Mouse (Mus musculus) ES-E14 (cell line): ENCODE results near the gene Rangrf. TPM values are rescaled to one million over a fixed set of nuclear protein-coding genes. Genes with fewer than 3 reads are reported as not detected.

Experiments
- DNase-seq: peaks from one replicate; pipeline ENCODE4 v3.0.0-alpha.2; 2013; ENCODE audit warnings: low read depth, low spot score
- H3K27ac ChIP-seq: 2 replicates; pipeline ENCODE4 v1.5.1; 2012; ENCODE audit warnings: low read depth, mild to moderate bottlenecking, low read length, moderate library complexity, mixed read lengths; ENCODE audit not compliant: poor library complexity, insufficient read depth, severe bottlenecking
- H3K36me3 ChIP-seq: 2 replicates; pipeline ENCODE4 v1.6.1; 2012; ENCODE audit warnings: mild to moderate bottlenecking, low read length, moderate library complexity, mixed read lengths; ENCODE audit not compliant: control insufficient read depth, poor library complexity, insufficient read depth, severe bottlenecking
- H3K4me1 ChIP-seq, 2 experiments: fragments of 150-350 bp in 1 of 2; sonication (generic) in 1 of 2; 2 replicates each; pipeline ENCODE4 v1.6.1; 2012; ENCODE audit warnings: low read length in 2 of 2, mild to moderate bottlenecking in 1 of 2, mixed read lengths in 1 of 2; ENCODE audit not compliant: control insufficient read depth in 2 of 2, insufficient read depth in 2 of 2, poor library complexity in 1 of 2
- H3K4me3 ChIP-seq, 2 experiments: fragments of 150-350 bp in 1 of 2; sonication (generic) in 1 of 2; 2 replicates each; pipeline ENCODE4 v1.5.1; 2012; ENCODE audit warnings: low read length in 2 of 2, low read depth in 1 of 2, mild to moderate bottlenecking in 1 of 2, mixed read lengths in 1 of 2; ENCODE audit not compliant: insufficient read depth in 1 of 2, poor library complexity in 1 of 2, severe bottlenecking in 1 of 2
- H3K9ac ChIP-seq: 2 replicates; pipeline ENCODE4 v1.6.1; 2012; ENCODE audit warnings: low read depth, mild to moderate bottlenecking, low read length, mixed read lengths; ENCODE audit not compliant: poor library complexity, insufficient read depth, severe bottlenecking
- H3K9me3 ChIP-seq: fragments of 150-350 bp; sonication (generic); 2 replicates; pipeline ENCODE4 v1.6.1; 2012; ENCODE audit warnings: low read depth, mild to moderate bottlenecking, low read length; ENCODE audit not compliant: control insufficient read depth, insufficient read depth
- CHD2 ChIP-seq: IDR thresholded peaks from 2 replicates; pipeline ENCODE4 v1.6.1; 2014; ENCODE audit warnings: mild to moderate bottlenecking, low read depth, low read length, inconsistent platforms
- HCFC1 ChIP-seq: IDR thresholded peaks from 2 replicates; pipeline ENCODE4 v1.6.1; 2012; ENCODE audit warnings: low read length, inconsistent platforms, borderline replicate concordance; ENCODE audit not compliant: insufficient read depth
- MAFK ChIP-seq: IDR thresholded peaks from 2 replicates; pipeline ENCODE4 v1.6.1; 2014; ENCODE audit warnings: mild to moderate bottlenecking, low read depth, low read length, inconsistent platforms; ENCODE audit not compliant: insufficient read depth
- ZC3H11A ChIP-seq: IDR thresholded peaks from 2 replicates; pipeline ENCODE4 v1.6.1; 2012; ENCODE audit warnings: low read depth, mild to moderate bottlenecking, inconsistent platforms, low read length, borderline replicate concordance
- ZNF384 ChIP-seq: IDR thresholded peaks from 2 replicates; pipeline ENCODE4 v1.6.1; 2012; ENCODE audit warnings: low read depth, low read length, inconsistent platforms
- in situ Hi-C, 2 experiments: fragments of 600-800 bp; cut with MboI; formaldehyde crosslinking; loops; one replicate each; pipeline ENCODE4 v1.15.1; 2025; ENCODE audit warnings: low sequenced_read_pairs in 2 of 2, inconsistent platforms in 1 of 2; ENCODE audit not compliant: unreplicated experiment in 2 of 2
- total RNA-seq: library from RNA; depleted of rRNA; stranded (reverse); fragments of 300-350 nt; gene quantifications from 2 replicates; pipeline ENCODE4 v1.2.3, GENCODE M21; 2012; rRNA removed

The Rangrf gene
- total RNA-seq, 1 experiment: 107 TPM

DNA sequence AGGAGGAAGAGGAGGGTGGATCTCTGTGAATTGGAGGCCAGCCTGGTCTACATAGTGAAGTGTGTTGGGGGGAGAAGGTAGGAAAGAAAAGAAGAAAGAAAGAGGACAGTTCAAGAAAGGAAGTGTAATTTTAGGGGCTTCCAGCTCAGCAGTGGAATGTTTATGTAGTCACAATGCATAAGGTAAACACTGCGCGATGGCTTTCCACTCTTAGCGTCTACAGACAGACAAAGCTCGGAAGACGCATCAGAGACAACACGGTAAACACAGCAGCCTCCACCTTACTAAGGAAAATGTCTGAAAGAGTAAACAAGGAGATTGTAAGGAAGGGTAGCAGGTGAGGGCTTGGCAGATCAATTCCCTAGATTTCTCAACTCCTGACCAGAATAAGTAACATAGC, 45.0 kb downstream of the Rangrf start:
- in situ Hi-C loops: no loop called here

GRCm38 (mm10) chr11:68926981-68927380, 48.0 kb downstream of the Rangrf start, which contains the start of gene Odf4:
Gene Odf4 (minus strand): TSS chr11:68927081.
- Histone ChIP-seq H3K4me1 (peaks cover 0 to 3% of the 10 kb centered on the region in 2 experiments; a peak in 1 of 4 replicates), H3K9me3 (no peaks in the 10 kb centered on the region), H3K9ac (no peak within 1 kb of the TSS), H3K4me3 (no peak within 1 kb of the TSS), H3K27ac (no peak within 1 kb of the TSS), H3K36me3 (no peaks in the 10 kb centered on the region)
- TF ChIP-seq CHD2: no peak
- TF ChIP-seq ZNF384: no peak
- no peak for TF ChIP-seq HCFC1
- TF ChIP-seq MAFK: no peak
- TF ChIP-seq ZC3H11A: no peak
- no peak for DNase-seq
- in situ Hi-C loops: no loop called here

More for the DNA sequence above, 45.0 kb downstream of the Rangrf start:
- no peaks in the 10 kb centered on the region for H3K9me3 ChIP-seq
- H3K27ac ChIP-seq: no peak overlapping the region
- DNase-seq: no peak
- no peaks in the 10 kb centered on the region for H3K36me3 ChIP-seq
- peaks cover 0 to 3% of the 10 kb centered on the region in 2 experiments; a peak in 1 of 4 replicates for H3K4me1 ChIP-seq
- no peak overlapping the region for H3K9ac ChIP-seq
- H3K4me3 ChIP-seq: no peak overlapping the region
- TF ChIP-seq MAFK (no peak), HCFC1 (no peak)

DNA sequence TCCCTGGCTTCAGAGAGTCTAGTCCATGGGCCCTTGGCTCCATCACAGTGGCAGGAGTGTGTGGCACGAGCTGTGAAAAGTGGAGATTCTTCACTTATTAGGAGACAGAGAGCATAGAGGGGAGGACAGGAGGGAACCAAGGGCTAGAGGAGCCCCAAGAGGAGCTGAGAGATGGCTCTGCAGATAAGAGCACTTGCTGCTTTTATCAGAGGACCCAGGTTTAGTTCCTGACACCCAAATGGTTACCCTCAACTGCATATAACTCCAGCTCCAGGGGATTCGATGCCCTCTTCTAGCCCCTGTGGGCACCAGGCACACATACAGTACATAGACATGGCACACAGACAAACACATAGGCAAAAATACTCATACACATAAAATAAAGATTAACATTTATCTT, 50.2 kb downstream of the Rangrf start:
- in situ Hi-C loops: no loop called here
- no peak overlapping the region for H3K4me3 ChIP-seq
- no peak for TF ChIP-seq MAFK
- no peak for TF ChIP-seq ZNF384
- TF ChIP-seq ZC3H11A: no peak
- no peak for TF ChIP-seq CHD2
- no peak overlapping the region for H3K9ac ChIP-seq
- H3K27ac ChIP-seq: no peak overlapping the region
- H3K36me3 ChIP-seq: no peaks in the 10 kb centered on the region
- H3K9me3 ChIP-seq: no peaks in the 10 kb centered on the region
- H3K4me1 ChIP-seq: peaks cover 0 to 3% of the 10 kb centered on the region in 2 experiments; a peak in 1 of 4 replicates
- no peak for DNase-seq

DNA sequence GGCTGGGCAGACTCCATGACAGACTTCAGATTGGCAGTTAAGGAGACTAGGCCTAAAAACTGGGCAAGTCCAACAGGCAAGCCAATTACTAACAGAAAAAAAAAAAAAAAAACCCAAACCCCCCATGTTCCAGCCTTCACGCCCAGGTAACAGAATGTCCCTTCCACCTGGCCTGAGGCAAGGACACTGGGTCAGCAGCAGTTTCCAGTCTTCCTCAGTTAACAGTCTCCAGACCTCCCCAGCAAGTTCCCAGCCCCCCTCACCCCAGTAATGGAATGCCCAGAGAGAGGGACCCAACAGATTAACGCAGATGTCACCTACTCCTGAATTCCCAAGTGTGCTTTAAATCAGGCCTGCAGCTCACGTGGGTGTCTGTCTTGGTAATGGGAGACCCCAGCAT, 51.8 kb downstream of the Rangrf start:
- Histone ChIP-seq H3K4me1 (peaks cover 0 to 3% of the 10 kb centered on the region in 2 experiments; a peak in 1 of 4 replicates), H3K9ac (no peak overlapping the region), H3K27ac (no peak overlapping the region), H3K4me3 (no peak overlapping the region), H3K9me3 (no peaks in the 10 kb centered on the region), H3K36me3 (no peaks in the 10 kb centered on the region)
- in situ Hi-C loops: no loop called here
- TF ChIP-seq MAFK: no peak
- TF ChIP-seq ZC3H11A: no peak
- no peak for TF ChIP-seq ZNF384
- no peak for TF ChIP-seq HCFC1
- no peak for TF ChIP-seq CHD2
- DNase-seq: no peak

Other genes with a start within 250 kb of the Rangrf start
- gene Ndel1, start 103.3 kb downstream of the Rangrf start, total RNA-seq: 24.9 and 40.1 TPM in 2 replicates
- gene Rnf222, start 86.6 kb downstream of the Rangrf start, total RNA-seq: 0.09 TPM in 1 of 2 replicates, not detected in the other
- gene Rpl26, start 73.6 kb downstream of the Rangrf start, total RNA-seq: 2,753 and 2,889 TPM in 2 replicates
- gene Odf4, start 48.1 kb downstream of the Rangrf start, total RNA-seq: not detected in 2 replicates
- gene Arhgef15, start 17.7 kb downstream of the Rangrf start, total RNA-seq: 2.5 and 3.1 TPM in 2 replicates
- 2.7 and 3.3 TPM in 2 replicates for gene Slc25a35, start 7.1 kb downstream of the Rangrf start, total RNA-seq
- 119 and 149 TPM in 2 replicates for gene Pfas, start 33.3 kb upstream of the Rangrf start, total RNA-seq
- 50.9 and 79.5 TPM in 2 replicates for gene Ctc1, start 40.7 kb upstream of the Rangrf start, total RNA-seq
- 71.7 and 81.1 TPM in 2 replicates for gene Aurkb, start 70.5 kb upstream of the Rangrf start, total RNA-seq
- gene Borcs6, start 84.5 kb upstream of the Rangrf start, total RNA-seq: 4.5 and 6.2 TPM in 2 replicates
- 38.6 and 38.8 TPM in 2 replicates for gene Tmem107, start 95.6 kb upstream of the Rangrf start, total RNA-seq
- 7.1 and 9.0 TPM in 2 replicates for gene Vamp2, start 113.3 kb upstream of the Rangrf start, total RNA-seq
- 6.0 and 8.6 TPM in 2 replicates for gene Per1, start 120.0 kb upstream of the Rangrf start, total RNA-seq
- not detected in 2 replicates for gene Hes7, start 145.2 kb upstream of the Rangrf start, total RNA-seq
- not detected in 2 replicates for gene 9130213A22Rik, start 147.4 kb upstream of the Rangrf start, total RNA-seq
- 0.49 and 1.4 TPM in 2 replicates for gene Aloxe3, start 150.7 kb upstream of the Rangrf start, total RNA-seq
- 0.21 and 0.22 TPM in 2 replicates for gene Alox12b, start 181.8 kb upstream of the Rangrf start, total RNA-seq
- gene Alox8, start 222.7 kb upstream of the Rangrf start, total RNA-seq: 0.85 and 1.6 TPM in 2 replicates